Mouse (Mus musculus) c-Kit-positive CD71-positive TER-119-negative erythroid progenitor cells, embryonic 14.5 days (primary cell): ENCODE data around the gene Actr10.
A peak's percentile ranks its signal among the peaks of the same experiment; 100 is the strongest.

ENCODE experiments used
- DNase-seq: peaks from one replicate; pipeline ENCODE4 v3.0.0-alpha.2; 2013; ENCODE audit warnings: low read depth

Gene Actr10

DNA sequence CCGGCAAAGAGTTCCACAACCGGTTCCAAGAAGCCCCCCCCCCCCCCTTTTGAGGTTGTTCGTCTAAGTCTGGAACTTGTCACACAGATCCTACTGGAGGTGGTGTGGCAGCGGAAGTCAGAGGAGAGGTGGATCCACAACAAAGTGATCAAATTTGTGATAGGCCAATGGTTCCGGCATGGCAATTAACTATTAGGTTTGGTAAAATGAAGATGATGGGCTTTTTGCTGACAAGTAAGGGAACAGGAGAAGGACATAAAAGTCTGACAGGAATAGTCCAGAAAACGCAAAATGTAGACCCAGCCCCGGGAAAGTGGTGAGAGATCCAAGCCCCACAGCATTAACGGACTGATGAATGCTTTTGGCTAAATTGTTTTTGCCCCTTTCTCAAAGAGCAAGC lies 29.9 kb downstream of the Actr10 start:
- no peak for DNase-seq

GRCm38 (mm10) chr12:70968141-70968790 lies 30.6 kb downstream of the Actr10 start:
- DNase-seq: peak; percentile 80

- peak; percentile 88 for DNase-seq
Measured at GRCm38 (mm10) chr12:70968791-70969307, 31.2 kb downstream of the Actr10 start.

GRCm38 (mm10) chr12:70969485-70970184 lies 32.0 kb downstream of the Actr10 start:
- DNase-seq: peak; percentile 75

DNA sequence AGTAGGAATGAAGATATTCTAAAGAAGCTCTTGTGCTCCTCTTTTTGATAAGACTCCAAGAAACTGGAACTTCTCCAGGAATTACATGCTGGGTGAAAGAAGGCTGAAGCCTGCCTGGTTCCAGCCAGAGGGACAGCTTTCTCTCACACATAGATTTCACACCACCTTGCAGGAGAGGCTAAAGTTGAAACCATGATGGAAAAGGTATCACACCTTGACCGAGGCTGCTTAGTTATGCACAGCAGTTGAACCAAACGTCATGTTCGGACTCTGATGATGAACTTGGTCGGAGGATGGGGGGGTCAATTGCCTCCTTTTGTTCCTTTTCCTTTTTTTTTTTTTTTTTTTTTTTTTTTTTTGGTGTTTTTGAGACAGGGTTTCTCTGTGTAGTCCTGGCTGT lies 36.2 kb downstream of the Actr10 start:
- DNase-seq: no peak

- peak; percentile 93 for DNase-seq
Measured at GRCm38 (mm10) chr12:70974441-70975266, 37.0 kb downstream of the Actr10 start, which contains the start of gene Psma3. Gene Psma3 (plus strand): TSS chr12:70974621.

GRCm38 (mm10) chr12:70975406-70975805 lies 37.7 kb downstream of the Actr10 start:
- no peak for DNase-seq

DNA sequence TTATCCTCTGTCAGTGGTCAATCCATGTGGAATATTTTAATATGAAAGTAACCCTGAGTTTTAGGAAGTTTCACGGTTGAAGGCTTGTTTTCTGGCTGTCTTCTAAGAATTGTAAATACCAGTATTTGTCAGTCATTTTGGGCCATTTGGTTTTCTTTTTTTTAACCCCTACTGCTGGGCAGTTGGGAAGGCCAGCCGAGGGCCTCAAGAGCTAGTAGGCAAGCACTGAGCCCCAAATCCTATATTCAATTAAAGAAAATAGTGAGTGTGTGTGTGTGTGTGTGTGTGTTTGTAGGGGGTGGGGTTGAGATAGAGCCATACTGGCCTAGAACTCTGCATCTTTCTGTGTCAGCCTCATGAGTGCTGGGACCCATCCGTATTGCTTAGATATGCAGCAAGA lies 38.2 kb downstream of the Actr10 start:
- no peak for DNase-seq

- no peak for DNase-seq
Measured at GRCm38 (mm10) chr12:70978345-70978744, 40.7 kb downstream of the Actr10 start.

- no peak for DNase-seq
Measured at GRCm38 (mm10) chr12:70984855-70985550, 47.3 kb downstream of the Actr10 start.

- no peak for DNase-seq
Measured at GRCm38 (mm10) chr12:70997225-70997624, 59.6 kb downstream of the Actr10 start.

- DNase-seq: no peak
Measured at GRCm38 (mm10) chr12:70999423-70999903, 61.8 kb downstream of the Actr10 start.

DNA sequence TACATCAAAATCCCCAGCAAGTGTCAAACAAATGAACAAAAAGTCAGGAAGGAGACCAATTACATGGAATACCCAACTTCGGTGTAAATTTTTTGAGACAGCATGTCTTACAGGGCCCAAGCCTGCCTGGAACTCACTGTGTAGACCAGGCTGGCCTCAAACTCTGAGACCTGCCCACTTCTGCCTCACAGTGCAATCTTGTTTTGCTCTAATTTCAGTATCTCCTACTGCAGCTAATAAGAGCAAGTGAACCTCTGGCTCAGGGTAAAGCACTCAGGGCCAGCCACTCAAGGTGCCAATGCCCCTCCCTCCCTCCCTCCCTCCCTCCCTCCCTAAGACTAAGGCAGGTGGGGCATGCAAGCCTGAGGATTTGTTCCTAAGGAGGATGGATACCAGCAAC lies 62.7 kb downstream of the Actr10 start:
- no peak for DNase-seq

DNA sequence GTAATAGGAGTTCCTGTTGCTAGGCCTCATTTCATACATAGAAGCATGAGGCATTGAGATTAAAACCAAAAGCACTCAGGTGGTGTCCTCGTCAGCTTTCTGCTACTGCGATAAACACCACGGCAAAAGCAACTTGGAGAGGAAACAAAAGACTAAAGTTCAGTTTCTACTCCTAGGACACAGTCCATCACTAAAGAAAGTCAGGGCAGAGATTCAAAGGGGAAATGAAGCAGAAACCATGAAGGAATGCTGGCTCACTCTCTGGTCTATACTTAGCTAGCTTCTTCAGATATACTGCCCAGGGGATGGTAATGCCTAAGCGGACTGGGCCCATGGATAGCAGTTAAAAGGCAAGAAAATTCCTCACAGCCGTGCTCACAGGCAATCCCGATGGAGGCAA lies 63.8 kb downstream of the Actr10 start:
- DNase-seq: no peak

DNA sequence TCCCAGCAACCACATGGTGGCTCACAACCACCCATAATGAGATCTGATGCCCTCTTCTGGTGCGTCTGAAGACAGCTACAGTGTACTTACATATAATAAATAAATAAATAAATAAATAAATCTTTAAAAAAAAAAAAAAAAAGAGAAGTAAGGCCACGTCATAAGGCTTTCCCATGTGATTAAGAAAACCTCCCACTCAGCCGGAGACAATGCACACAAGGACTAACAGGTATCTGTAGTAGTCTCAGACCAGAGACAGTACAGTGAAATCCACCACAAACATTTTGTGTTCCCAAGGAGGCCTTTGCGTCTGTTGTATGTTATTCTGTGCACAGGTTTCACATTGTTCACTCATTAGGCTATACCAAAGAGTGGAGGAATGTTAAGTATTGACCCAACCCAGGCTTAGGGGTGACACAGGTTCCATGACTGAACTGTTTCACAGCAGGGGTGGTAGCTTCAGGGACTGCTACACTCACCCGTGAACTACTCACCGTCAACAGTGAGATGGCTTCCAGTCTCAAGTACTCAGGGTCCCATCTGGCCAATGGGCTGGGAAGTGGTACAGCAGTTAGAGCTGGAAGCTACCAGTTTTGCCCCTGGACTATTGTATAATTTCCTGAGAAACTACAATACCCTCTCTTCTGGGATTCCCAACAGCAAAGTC lies 66.2 kb downstream of the Actr10 start:
- no peak for DNase-seq

DNA sequence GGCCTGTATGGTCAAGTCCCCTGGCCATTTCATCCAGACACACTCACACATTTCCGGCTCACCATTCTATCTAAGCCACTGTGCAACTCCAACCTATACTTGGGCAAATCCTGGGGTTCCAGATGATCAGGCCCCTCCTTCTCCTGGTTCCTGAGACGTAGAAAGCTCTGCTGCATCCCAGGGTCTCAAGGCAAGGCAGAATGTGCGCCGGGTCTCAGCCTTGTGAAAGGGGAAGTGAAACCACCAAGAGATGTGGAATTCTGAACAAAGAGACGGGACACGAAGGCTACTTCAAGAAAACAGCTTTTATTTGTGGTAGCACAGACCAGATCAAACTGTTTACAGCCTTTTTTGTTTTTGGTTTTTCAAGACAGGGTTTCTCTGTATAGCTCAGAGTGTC lies 68.5 kb downstream of the Actr10 start:
- DNase-seq: no peak

- no peak for DNase-seq
Measured at GRCm38 (mm10) chr12:71006901-71007300, 69.2 kb downstream of the Actr10 start.

GRCm38 (mm10) chr12:71009769-71010168 lies 72.1 kb downstream of the Actr10 start:
- DNase-seq: no peak
